1 mouse cellular context compared by ENCODE assay signal in the genomic region with DNA sequence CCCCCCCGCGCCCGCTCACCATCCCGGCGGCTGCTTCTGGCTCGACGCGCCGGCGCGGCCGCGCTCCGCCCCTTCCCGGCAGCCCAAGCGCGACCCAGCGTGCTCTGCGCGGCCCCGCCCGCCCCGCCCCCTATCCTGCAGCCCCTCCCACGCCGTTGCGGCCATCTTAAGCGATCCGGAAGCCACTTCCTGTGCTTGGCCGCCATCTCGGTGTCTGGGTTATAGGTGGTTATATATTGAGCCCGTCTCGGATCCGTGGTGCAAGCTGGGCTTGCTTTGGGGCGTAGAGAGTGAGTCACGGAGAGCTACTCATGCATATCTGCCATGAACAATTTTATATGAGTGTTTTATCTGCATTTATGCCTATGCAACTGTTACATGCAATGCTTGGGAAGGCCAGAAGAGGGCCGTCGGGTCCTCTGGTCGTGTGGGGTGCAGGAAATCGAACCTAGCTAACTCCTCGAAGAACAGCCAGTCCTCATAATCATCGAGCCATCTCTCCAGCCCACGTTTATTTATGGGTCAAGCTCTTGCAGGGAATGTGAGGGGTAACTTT.
TF ChIP-seq lines count a peak whose summit lies in the region.

A gene (minus strand): TSS at position 73 of the 556 bp plus-strand sequence.

TF ChIP-seq in MEL, 35 proteins besides CTCF, POLR2A, EP300 and RAD21 (continued from another document):
- TF ChIP-seq SMC3 (IDR thresholded peaks at IDR 0.05; ENCODE audit: low read depth, low read length) (peak; percentile 33), MEF2A (IDR thresholded peaks at IDR 0.05; ENCODE audit: extremely low read depth, insufficient replicate concordance, low read depth, low read length, poor library complexity, severe bottlenecking) (no peak), CHD2 (IDR thresholded peaks at IDR 0.05; ENCODE audit: low read length) (no peak), MAX (IDR thresholded peaks at IDR 0.05; ENCODE audit: low read length) (no peak; the same call in 1 of the 2 replicates)
